Mouse (Mus musculus): ENCODE data around the gene Tardbp.

The Tardbp gene

DNA sequence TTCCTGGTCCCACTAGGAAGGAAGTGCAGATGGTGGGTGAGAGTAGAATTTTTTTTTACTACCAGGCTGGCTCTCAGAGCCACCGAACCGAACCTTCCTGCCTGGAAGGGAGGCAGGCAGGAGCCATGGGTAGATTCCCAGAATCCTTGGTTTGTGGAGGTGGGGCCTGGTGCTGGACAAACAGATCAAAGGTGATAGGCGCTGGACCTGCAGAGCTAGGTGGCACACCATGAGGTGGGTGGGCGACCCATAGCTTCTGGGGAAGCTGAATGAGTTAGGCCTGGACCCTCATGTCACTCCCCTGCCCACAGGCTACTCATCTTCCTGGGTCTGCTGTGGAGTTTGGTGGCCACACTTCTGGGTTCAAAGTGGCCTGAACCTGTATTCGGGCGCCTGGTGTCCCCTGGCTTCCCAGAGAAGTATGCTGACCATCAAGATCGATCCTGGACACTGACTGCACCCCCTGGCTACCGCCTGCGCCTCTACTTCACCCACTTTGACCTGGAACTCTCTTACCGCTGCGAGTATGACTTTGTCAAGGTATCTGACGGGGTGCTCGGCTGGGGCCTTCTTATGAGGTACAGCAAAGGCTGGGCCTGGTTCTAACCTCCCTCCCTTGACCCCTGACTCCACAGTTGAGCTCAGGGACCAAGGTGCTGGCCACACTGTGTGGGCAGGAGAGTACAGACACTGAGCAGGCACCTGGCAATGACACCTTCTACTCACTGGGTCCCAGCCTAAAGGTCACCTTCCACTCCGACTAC is 24.3 kb downstream of the Tardbp start, which contains the start of gene Masp2:
Masp2 (plus strand) TSS at position 198 of the 764 bp plus-strand sequence.
- DNase-seq (ENCODE audit: low read depth, low spot score) = no peak

DNA sequence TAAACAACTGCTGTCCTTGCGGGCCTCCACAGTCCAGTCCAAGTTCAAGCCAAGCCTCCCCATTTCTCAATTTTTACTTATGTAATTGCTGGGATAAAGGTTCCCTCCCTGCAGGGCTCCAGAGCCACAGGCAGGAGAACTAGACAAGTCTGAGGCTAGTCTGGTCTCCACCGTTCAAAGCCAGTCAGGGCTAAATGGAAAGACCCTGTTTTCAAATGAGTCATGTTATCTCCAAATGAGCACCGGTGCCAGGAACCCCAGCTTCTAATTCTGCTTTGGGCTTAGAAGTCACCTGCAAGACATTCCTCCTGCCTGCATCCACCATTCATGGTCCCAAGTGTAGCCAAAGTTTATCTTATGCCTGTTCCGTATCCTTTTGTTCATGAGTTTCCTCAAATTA is 24.9 kb downstream of the Tardbp start:
- no peak for DNase-seq (ENCODE audit: low read depth, low spot score)

DNA sequence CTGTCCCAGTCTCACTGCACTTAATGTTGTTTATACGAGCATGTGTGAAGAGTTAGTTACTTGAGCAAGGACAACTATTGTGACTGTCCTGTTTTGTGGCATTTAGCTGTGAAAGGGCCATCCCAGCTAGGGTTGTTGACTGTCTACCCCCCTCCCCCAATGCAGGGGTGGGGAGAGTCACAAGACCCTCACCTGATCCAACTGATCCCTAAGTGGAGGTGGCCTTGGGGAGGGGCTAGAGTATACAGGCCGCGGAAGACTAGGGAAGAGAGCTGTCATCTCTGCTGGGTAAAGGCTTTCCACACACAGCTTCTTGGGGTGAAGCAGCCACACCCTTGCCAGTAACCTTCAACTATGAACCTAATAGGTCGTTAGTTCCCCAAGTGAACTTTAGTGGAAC is 26.5 kb downstream of the Tardbp start:
- DNase-seq (ENCODE audit: low read depth, low spot score) = no peak

DNA sequence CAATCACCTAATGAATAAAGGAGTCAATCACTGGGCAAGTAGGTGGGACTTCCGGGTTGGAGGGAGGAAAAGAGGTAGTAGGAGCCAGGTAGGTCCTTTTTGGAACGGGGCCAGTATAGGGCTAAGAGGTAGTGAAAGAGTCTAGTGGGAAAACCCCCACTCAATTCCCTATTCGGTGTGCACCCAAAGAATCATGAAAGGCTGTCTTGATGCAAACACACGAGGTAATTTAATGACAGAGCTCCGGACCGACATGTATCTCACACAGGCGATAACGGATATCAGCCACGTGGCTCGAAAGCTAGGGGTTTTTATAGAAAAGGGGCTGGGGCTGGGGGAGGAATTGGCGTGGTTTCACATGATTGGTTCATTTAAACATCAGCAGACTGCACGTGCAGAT is 28.0 kb downstream of the Tardbp start:
- DNase-seq (ENCODE audit: low read depth, low spot score) = no peak

DNA sequence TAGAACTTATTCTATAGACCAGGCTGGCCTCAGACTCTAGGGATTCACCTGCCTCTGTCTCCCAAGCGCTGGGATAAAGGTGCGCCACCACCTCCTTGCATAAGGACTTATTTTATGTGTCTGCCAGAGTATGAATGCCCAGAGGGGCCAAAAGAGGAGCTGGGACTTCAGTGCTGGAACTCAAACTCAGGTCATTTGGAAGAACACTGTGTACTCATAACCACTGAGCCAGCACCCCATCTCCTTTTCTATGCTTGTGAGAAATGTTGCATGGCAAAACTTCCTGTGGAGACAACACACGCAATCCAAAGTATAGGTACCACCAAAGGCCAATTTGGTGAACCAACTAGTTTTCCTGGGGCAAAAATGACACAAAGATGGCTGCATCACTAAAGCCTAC is 30.1 kb downstream of the Tardbp start:
- no peak for DNase-seq (ENCODE audit: low read depth, low spot score)

DNA sequence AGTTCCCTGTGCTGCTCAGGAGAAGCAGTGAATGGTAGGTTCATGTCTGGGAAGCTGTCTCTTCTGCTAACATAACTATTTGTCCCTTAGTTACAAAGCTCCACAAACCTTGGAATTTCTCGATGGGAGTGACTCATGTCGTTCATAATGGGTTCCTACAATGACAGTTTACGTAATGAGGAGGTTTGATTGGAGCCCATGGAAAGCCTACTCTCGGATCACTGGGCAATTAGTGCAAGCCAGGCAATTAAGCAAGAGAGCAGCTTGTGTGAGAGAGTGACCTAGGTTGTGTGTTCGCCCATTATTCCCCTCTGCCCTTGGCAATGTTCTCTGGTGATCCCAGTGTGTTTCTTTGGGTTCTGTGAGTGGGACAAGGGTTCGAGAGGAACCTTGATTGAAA is 30.9 kb downstream of the Tardbp start:
- no peak for DNase-seq (ENCODE audit: low read depth, low spot score)

DNA sequence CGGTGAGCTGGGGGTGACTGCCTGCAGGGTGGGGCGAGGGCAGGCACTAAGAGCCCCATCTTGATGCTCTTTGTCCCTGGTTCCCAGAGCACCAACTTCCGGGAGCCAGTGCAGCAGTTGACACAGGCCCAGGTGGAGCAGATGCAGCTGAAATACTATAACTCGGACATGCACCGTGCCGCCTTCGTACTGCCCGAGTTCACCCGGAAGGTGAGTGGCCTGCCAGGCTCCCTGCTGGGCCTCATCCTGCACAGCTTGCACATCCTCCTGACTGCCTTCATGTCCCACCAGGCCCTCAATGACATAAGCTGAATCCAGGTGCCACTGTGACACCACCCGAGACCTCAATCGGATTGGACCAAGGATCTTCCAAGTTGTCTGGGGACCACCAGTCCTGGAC is 32.8 kb downstream of the Tardbp start:
- no peak for DNase-seq (ENCODE audit: low read depth, low spot score)

DNA sequence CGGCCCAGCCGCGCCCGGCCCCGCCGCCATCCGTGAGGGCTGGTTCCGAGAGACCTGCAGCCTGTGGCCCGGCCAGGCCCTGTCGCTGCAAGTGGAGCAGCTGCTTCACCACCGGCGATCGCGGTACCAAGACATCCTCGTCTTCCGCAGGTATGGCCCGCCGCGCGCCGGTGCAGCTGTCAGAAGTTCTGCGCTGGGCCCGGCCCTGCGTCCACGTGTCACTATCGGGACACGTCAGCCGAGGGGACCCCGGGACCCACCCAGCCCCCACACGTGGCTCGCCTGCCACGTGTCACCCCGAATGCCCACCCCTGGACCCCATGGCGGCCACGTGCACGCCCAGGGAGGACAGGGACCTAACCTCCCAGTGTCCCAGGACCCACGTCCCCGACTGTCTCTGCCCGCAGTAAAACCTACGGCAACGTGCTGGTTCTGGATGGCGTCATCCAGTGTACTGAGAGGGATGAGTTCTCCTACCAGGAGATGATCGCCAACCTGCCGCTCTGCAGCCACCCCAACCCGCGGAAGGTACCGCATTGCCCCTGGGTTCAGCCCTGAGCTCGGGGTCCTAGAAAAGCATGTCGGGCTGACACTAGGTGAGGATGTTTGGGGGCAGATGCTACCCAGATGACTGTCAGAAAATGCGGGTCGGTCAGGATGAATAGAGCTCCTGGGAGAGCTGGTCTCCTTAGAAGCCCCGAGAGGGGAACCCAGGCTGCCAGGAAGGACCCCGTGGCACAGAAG is 35.0 kb downstream of the Tardbp start:
- DNase-seq (ENCODE audit: low read depth, low spot score) = no peak

DNA sequence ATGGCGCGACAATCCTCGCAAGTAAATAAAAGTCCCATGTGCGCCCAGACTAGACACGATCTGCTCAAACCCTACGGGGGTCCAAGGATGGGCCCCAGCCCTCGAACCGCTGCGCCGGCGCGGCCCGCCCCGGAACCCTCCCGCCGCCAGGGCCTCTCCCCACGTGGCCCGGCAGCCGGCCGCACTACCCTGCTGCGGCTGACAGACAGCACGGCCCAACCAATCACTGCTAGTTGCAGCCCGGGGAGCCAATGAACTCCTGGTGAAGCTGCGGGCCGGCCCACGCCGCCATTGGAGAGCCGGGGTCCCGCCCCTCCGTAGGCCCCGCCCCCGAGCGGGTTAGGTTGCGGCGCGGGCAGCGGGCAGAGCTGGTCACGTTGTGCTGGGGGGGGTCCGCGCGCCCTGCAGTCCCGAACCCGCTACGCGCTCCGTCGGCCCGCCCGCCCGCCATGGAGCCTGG is 35.6 kb downstream of the Tardbp start, which contains the start of gene Srm:
Srm (plus strand) TSS at position 333 of the 460 bp plus-strand sequence.
- DNase-seq (ENCODE audit: low read depth, low spot score) = peak; percentile 91

DNA sequence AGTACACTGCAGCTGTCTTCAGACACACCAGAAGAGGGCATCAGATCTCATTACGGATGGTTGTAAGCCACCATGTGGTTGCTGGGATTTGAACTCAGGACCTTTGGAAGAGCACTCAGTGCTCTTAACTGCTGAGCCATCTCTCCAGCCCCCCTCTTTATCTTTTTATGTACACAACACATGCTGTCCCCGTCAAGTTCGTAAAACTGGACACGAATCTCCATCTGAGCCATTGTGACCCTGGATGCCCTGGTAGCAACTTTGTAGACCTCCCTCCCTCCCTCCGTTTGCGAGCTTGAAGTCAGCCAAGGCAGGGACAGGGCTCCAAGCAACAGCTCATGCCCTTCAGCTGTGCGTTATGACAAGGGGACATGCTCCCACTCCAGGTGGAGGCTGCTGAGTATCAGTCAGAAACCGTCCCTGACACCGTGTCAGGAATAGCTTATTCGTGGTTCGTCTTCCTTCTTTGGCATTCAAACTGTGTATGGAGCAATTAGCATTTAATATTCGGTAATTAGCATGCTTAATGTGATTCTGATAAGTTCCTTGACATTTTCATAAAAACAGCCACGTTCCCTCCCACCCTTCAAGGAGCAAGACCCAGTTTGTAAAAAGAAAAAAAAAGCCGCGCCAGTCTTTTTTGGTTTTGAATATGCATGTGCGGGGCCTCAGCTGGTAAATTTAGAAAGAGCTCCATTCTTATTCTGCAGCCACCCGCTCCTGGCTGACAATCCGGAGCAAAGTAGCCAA is 36.2 kb downstream of the Tardbp start:
- DNase-seq (ENCODE audit: low read depth, low spot score) = no peak

DNA sequence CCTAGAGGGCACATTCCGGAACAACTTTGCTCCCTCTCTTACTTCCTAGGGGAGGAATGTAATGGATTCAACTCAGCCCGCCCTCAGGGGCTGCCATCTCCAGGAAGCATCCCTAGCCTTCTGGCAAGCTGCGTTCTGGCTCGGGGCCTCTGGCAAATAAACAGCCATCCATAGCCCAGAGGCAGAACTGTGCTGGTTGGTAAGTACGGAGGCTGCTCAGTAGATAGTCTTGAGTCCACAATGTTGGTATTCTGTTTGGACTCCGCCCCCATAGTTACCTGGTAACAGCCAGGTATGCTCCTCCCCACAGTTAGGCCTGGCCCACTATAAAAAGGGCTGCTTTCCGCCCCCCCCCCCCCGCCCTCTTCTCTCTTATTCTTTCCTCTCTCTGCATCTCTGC is 37.3 kb downstream of the Tardbp start:
- DNase-seq (ENCODE audit: low read depth, low spot score) = no peak

DNA sequence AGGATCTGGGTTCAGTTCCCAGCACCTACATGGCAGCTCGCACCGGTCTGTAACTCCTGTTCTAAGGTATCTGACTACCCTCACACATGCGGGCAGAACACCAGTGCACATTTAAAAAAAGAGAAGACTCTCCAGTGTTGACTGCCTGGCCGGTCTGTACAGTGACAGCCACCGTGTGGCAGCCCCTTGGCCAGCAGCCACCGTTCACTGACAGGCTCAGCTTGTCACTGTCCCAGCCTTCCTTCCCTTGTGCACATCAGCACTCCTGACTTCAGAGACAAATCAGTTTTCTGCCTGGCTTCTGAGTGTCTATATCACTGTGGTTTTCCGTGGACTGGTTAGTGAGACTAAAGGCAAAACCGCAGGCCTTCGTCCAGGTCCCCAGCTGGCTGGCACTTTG is 38.0 kb downstream of the Tardbp start:
- no peak for DNase-seq (ENCODE audit: low read depth, low spot score)

DNA sequence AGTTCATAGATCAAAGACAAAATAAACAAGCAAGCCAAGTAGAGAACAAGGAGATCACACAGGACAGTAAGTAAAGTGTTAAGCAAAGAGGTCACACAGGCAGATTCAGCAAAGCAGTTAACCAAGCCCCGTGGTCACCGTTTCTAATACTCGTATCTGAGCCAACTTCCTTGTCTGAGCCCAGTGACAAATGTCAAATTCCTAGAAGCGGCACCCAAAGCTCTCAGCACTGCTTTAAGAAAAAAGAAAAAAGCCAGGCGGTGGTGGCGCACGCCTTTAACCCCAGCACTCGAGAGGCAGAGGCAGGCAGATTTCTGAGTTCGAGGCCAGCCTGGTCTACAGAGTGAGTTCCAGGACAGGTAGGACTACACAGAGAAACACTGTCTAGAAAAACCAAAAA is 40.2 kb downstream of the Tardbp start:
- DNase-seq (ENCODE audit: low read depth, low spot score) = no peak

DNA sequence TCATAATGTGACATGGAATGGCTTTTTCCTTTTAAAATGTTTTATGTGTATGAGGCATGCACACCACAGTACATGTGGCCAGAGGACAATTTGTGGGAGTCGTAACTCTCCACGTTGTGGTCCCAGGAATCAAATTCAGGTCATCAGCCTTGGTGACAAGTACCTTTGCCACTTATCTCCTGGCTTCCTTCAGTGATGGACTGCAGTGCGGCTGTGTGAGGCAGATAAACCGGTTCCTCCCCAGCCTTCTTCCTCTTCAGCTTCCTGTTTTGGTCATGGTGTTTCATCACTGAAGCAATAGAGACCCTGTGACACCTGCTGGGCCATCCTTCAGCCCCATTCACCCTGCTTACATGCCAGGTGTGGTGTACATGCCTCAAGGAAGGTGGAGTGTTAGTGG is 43.6 kb downstream of the Tardbp start:
- DNase-seq (ENCODE audit: low read depth, low spot score) = no peak

DNA sequence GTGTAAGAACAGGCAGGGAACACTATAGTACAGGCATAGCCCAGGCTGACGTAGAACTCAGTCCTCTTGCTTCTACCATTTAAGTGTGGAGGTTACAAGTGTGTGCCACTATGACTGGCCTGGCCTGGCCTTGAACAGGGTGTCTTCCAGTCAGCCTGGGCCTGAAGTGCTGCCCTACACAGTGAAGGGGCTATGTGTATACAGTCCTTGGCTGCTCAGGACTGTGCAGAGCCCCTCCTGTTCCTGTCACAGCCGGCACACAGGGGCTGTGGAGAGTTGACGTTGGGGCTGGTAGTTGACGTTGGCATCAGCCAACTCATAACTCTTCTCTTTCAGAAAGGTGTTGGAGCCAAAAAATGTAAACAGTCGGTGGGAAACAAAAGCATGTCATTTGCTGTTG is 45.4 kb downstream of the Tardbp start:
- DNase-seq (ENCODE audit: low read depth, low spot score) = no peak

DNA sequence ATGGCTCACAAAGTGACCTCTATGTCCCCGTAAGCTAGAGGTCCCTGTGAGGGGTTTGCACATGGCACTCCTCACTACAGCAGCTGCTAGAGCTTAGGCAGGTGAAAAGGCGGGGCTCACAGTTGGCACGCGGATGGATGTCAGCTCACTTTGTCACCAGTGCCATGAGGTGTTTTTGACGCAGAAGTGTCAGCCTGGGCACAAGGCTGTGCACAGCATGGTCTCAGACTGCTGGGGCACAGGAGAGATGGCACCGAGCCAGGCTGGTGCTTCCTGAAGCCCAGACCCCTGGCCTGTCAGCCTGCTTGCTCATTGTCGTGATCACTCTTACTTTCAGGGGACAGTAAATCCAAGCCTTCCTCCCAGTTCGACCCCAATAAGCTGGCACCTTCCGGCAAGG is 46.1 kb downstream of the Tardbp start:
- no peak for DNase-seq (ENCODE audit: low read depth, low spot score)

DNA sequence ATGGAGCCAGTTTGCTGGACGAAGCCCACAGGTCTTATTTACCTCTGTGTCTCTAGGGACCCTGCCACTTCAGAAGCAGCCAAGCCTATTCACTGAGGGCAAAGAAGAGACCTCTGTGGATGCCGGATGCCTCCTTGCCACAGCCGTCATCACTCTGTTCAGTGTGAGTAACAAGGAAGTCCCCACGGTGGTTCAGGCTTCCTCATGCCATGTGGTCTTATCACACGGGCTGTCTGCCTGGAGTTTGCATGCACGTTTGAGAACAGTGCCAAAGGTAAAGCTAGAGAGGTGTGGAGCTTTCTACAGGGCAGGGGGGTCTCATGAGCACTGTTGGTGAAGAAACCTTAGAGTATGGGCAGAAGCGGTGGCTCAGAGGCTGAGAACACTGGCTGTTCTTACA is 53.6 kb downstream of the Tardbp start:
- DNase-seq (ENCODE audit: low read depth, low spot score) = no peak

DNA sequence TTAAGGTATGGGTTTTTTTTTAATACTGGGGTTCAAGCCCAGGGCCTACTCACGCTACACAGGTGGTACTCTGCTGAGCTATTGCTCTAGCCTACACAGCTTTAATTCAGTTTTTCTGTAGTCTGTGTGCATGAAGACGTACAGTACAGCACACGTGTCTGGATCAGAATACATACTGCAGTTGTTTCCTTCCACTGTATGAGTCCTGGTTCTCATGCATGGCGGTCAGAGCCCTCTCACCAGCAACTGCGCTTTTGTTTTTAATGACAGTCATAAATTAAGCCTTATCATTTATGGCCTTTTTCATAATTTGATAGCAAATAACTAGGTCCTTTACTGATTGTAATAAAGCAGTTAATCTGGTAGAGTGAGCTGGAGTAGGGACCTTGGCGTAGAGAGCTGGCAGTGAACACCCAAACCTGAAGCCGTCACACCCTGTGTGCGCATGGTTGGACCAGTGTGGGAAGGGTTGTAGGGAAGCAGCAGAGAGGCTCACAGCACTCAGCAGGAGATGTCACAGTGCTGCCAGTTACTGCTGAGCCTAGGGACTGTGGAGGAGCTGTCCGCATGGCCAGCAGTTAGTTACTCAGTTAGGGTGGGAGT is 56.0 kb downstream of the Tardbp start:
- no peak for DNase-seq (ENCODE audit: low read depth, low spot score)

DNA sequence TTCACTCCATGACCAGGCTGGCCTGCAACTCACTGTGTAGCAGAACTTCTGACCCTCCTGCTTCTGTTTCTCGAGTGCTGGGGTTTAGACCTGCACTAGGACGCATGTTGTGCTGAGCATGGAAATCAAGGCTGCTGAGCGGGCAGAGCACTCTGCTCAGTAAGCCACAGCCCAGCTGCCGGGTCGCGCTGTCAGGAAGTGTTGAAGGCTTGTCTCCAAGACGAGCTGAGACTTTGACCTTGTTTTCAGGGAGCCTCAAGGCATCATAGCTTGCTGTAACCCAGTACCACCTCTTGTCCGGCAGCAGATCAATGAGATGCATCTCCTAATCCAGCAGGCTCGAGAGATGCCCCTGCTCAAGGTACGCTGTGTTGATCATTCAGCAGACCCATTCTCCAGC is 56.7 kb downstream of the Tardbp start:
- DNase-seq (ENCODE audit: low read depth, low spot score) = no peak

DNA sequence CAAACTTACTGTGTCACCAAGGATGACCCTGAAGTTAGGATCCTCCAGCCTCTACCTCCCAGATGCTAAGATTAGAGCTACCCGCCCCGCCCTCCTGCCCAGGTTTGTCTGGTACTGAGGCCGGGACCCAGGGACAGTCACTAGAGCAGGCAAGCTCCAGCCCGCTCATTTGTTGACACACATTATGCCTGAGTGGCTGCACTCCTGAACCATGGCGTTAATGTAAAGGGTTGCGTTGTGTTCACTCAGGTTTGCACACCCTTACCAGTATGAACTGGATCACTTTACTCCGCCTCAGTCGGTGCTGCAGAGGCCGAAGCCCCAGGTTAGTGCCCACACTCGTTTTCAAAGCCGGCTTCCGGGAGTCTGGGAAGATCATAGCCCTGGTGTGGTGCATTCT is 63.2 kb downstream of the Tardbp start:
- DNase-seq (ENCODE audit: low read depth, low spot score) = no peak

DNA sequence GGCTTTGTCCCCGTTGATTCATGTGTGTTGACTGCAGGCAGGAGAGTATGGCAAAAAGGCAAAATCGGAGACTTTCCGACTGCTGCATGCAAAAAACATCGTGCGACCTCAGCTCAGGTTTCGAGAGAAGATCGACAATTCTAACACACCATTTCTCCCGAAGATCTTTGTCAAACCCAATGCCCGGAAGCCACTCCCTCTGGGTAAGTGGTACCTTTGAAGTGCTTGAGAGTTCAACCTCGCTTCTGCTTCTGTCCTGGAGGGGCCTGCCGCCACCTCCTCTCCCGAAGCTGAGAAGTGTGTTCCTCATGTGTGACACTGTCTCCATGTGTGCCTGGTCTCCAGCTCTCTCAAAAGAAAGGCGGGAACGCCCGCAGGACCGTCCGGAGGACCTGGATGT is 64.1 kb downstream of the Tardbp start:
- no peak for DNase-seq (ENCODE audit: low read depth, low spot score)

All from retina, adult 2 months (tissue).